In the genomic region with DNA sequence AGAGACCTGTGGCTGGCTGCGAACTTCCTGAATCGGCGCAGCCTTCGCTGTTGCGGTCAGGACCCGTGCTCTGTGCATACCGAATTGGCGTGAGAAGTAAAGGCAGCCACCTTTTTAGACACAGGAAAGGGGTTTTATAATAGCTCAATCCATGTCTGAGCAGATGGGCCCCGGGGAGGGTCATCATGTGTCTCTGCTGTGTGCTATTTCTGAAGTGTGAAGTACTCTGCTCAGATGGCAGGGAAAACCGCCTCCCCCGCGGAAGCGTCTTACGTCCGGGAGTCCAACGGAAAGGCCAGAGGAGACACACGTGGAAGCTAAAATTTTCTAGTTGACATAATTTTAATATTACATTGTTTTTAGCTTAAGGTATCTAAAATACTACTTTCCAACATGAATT, we compare ENCODE assay signal across 14 mouse cellular contexts. TPM values are rescaled to one million over a fixed set of nuclear protein-coding genes. Genes with fewer than 3 reads are reported as not detected.
DNase-seq lines count a peak whose midpoint lies in the region; ATAC-seq and TF ChIP-seq lines count a peak whose summit lies in the region.
"Had no signal": no experiment of that assay in that cellular context is flagged by ENCODE, and none has a peak within 500 bp of the region (broad histone marks: within the 10 kb centered on the region; RNA-seq: fewer than 3 reads in every experiment).

No protein-coding gene starts in this region.

- ATAC-seq in heart, embryonic 12.5 days (ENCODE audit: insufficient number of reproducible peaks, low FRiP score): no peak
- peak; percentile 51 for ATAC-seq in frontal cortex, adult (ENCODE audit: low TSS enrichment)
- no peak for ATAC-seq in midbrain, embryonic 14.5 days (ENCODE audit: low FRiP score, low TSS enrichment)
- no peak; the same call in 1 of the 2 replicates for ATAC-seq in forebrain, postnatal 0 days
- ATAC-seq: midbrain, embryonic 15.5 days had no signal

- WGBS in heart, embryonic 12.5 days: 71% methylated on average over 17 of the region's 17 CpGs
- WGBS in midbrain, embryonic 14.5 days: 96% methylated on average over 17 of the region's 17 CpGs
- 90% methylated on average over 17 of the region's 17 CpGs for WGBS in forebrain, postnatal 0 days

- intact Hi-C loops in heart, postnatal 10 days (cut with DNase I): loop anchor here (5.0 kb wide), 1 partner anchor 33 kb away; no protein-coding TSS in a partner anchor
- intact Hi-C loops in left cerebral cortex, postnatal 14 days (cut with DNase I): no loop called here

- no peak overlapping the region for H3K4me2 ChIP-seq in heart, embryonic 12.5 days
- H3K4me2 ChIP-seq in midbrain, embryonic 14.5 days (ENCODE audit: low read length): no peak overlapping the region
- H3K4me2 ChIP-seq in forebrain, postnatal 0 days (ENCODE audit: low read depth): no peak overlapping the region
- H3K4me2 ChIP-seq: hindbrain, embryonic 14.5 days; midbrain, embryonic 15.5 days had no signal

- H3K36me3 ChIP-seq in heart, embryonic 12.5 days: no peaks in the 10 kb centered on the region
- H3K36me3 ChIP-seq in midbrain, embryonic 14.5 days (ENCODE audit: control insufficient read depth, insufficient read depth, low read length): no peaks in the 10 kb centered on the region
- no peaks in the 10 kb centered on the region for H3K36me3 ChIP-seq in forebrain, postnatal 0 days (ENCODE audit: insufficient read depth)
- H3K36me3 ChIP-seq: forebrain, embryonic 10.5 days; midbrain, embryonic 15.5 days had no signal

- no peak for DNase-seq in heart, postnatal 10 days
- DNase-seq in cerebellum, adult 18-20 months: peak; percentile 69 to 70
- DNase-seq in left cerebral cortex, postnatal 14 days (ENCODE audit: low spot score in 2 of 2): peak; percentile 64 to 70
- no peak for DNase-seq in midbrain, embryonic 14.5 days
- DNase-seq in forebrain, postnatal 0 days: no peak
- no peak for DNase-seq in thymus, postnatal 10 days (ENCODE audit: low spot score in 2 of 2)
- DNase-seq: kidney, postnatal 14 days; liver; lung, postnatal 10 days had no signal

- H3K9me3 ChIP-seq in heart, embryonic 12.5 days (replicated peaks): no peaks in the 10 kb centered on the region
- no peaks in the 10 kb centered on the region for H3K9me3 ChIP-seq in midbrain, embryonic 14.5 days (ENCODE audit: control insufficient read depth, low read length)
- no peaks in the 10 kb centered on the region for H3K9me3 ChIP-seq in forebrain, postnatal 0 days (ENCODE audit: low read length)
- H3K9me3 ChIP-seq: forebrain, embryonic 10.5 days; midbrain, embryonic 15.5 days had no signal

- no peak for TF ChIP-seq CTCF in forebrain, postnatal 0 days (IDR thresholded peaks at IDR 0.05; ENCODE audit: low read depth)

- H3K4me3 ChIP-seq in heart, embryonic 12.5 days: no peak overlapping the region
- no peak overlapping the region for H3K4me3 ChIP-seq in midbrain, embryonic 14.5 days (replicated peaks; ENCODE audit: low read depth, low read length)
- no peak overlapping the region for H3K4me3 ChIP-seq in forebrain, postnatal 0 days (ENCODE audit: low read depth, low read length)
- H3K4me3 ChIP-seq: forebrain, embryonic 10.5 days; midbrain, embryonic 15.5 days had no signal

- H3K27ac ChIP-seq in heart, embryonic 12.5 days (ENCODE audit: poor library complexity, severe bottlenecking): peak overlapping the region; percentile 64
- H3K27ac ChIP-seq in midbrain, embryonic 14.5 days (replicated peaks; ENCODE audit: low read depth, low read length): no peak overlapping the region
- H3K27ac ChIP-seq in forebrain, postnatal 0 days (ENCODE audit: low read depth, low read length): no peak overlapping the region
- H3K27ac ChIP-seq: forebrain, embryonic 10.5 days; hindbrain, embryonic 14.5 days; midbrain, embryonic 15.5 days had no signal

- H3K9ac ChIP-seq in heart, embryonic 12.5 days: no peak overlapping the region
- H3K9ac ChIP-seq in midbrain, embryonic 14.5 days (replicated peaks; ENCODE audit: low read length): no peak overlapping the region
- no peak overlapping the region for H3K9ac ChIP-seq in forebrain, postnatal 0 days
- H3K9ac ChIP-seq: hindbrain, embryonic 14.5 days; midbrain, embryonic 15.5 days had no signal

- H3K4me1 ChIP-seq in heart, embryonic 12.5 days (replicated peaks): peaks cover 47% of the 10 kb centered on the region
- H3K4me1 ChIP-seq in midbrain, embryonic 14.5 days (ENCODE audit: control insufficient read depth, insufficient read depth, low read length): no peaks in the 10 kb centered on the region; the same call in 1 of the 2 replicates
- H3K4me1 ChIP-seq in forebrain, postnatal 0 days (ENCODE audit: insufficient read depth): no peaks in the 10 kb centered on the region

- no peaks in the 10 kb centered on the region for H3K27me3 ChIP-seq in heart, embryonic 12.5 days (replicated peaks)
- no peaks in the 10 kb centered on the region for H3K27me3 ChIP-seq in midbrain, embryonic 14.5 days (ENCODE audit: control insufficient read depth, insufficient read depth, low read length)
- no peaks in the 10 kb centered on the region for H3K27me3 ChIP-seq in forebrain, postnatal 0 days (ENCODE audit: insufficient read depth, low read length)
- H3K27me3 ChIP-seq: midbrain, embryonic 15.5 days had no signal

RNA-seq across cellular contexts. Expression of gene Ank, which starts 42.5 kb away (rescaled TPM):
- polyA plus RNA-seq in heart, embryonic 12.5 days (2016; fragmentation: Nextera tagmentation; extraction: Ambion mirVana): 12.6 and 14.7 TPM in 2 replicates
- 100 to 1,000 TPM; 125 to 149 TPM for total RNA-seq in heart, postnatal 10 days (2021)
- total RNA-seq in left cerebral cortex, postnatal 14 days (2021): 100 to 1,000 TPM; 173 to 176 TPM
- polyA plus RNA-seq in midbrain, embryonic 14.5 days (2014; fragmentation: Nextera tagmentation; extraction: Ambion mirVana): 15.0 and 15.9 TPM in 2 replicates
- 31.5 and 35.5 TPM in 2 replicates for total RNA-seq in forebrain, postnatal 0 days (2014; rRNA removed)
- polyA plus RNA-seq in forebrain, postnatal 0 days (2015; fragmentation: Nextera tagmentation; extraction: Ambion mirVana): 18.9 and 22.8 TPM in 2 replicates

Comparison
In these comparisons a context has a peak if more than half of its experiments do, and no peak if none do; other contexts are left out.
1. DNase-seq: peak in cerebellum, adult 18-20 months (2 of 2) and left cerebral cortex, postnatal 14 days (2 of 2); none in heart, postnatal 10 days (0 of 2), midbrain, embryonic 14.5 days (single experiment), forebrain, postnatal 0 days (single experiment) and thymus, postnatal 10 days (0 of 2).